Mouse (Mus musculus): Measurements from ENCODE around the gene Iqck.

Gene Iqck

DNA sequence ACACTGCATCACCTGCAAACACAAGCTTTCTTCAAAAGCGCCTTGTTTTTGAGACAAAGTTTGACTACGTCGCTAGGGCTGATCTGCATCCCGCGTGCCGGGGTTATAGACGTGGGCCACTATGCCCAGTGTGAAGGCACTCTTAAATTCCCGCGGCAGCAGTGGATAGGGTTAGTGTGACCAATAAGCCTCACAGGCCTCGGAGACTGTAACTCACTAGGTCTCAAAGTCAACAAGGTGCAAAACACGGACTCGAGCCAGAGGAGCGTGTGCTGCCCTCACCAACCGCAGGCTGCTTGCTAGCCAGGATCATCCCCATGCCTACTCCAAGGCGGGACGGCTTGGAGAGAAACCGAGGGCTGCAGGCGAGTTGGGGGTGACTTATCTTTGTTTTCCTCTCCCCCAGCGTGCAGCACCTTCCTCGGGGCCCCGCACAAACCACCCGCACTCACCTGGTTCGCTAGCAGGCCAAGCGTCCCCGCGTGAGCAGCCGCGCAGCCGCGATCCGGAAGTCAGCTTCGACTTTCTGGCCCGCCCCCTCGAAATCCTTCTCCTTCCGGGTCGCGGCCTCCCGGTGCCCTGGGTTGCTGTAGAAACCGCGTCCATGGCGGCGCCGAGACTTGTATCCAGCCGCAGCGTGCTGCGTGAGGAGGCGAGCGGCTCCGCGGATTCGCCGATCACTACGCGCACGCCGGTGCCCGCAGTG lies at the start of gene Iqck:
Gene Iqck (plus strand): TSS at position 582 of the 706 bp plus-strand sequence.
- peak; percentile 88 for DNase-seq (ENCODE audit: low read depth, low spot score)

DNA sequence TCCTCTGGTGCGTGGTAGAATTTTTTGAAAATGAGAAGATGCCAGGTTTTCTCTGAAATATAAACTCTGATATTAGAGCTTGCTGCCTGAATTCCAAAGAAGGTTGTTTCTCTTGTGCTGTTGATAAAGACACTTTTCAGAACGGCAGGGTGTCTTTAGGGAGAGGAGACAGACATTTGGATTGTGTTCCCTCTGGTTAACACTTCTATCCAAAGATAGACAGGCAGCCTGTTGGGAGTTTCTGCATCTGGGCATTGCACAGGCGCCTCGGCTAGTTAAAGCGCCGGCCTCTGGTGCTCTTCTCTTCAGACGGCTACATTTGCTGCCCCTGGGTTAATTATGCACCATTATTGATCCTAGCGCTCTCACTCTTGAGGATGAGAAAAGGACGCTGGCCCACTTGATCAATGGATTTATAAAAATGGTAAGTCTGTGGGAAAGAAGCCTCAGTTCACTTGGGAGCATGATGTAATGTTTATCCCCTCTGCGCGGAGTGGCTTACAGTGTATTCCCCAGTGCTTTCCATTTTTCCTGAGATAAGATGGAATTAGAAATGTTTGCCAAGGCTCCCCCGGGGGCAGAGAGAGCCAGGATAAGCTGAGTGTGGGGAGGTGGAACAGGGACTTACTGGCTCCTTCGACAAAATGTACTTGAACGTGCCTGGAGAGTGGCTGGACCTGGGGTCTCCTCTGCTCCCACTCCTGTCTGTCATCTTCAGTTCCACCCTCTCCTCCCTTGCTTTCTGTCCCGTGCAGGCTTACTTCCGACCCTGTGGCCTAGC lies 48.7 kb upstream of the Iqck start:
- no peak for DNase-seq (ENCODE audit: low read depth, low spot score)

DNA sequence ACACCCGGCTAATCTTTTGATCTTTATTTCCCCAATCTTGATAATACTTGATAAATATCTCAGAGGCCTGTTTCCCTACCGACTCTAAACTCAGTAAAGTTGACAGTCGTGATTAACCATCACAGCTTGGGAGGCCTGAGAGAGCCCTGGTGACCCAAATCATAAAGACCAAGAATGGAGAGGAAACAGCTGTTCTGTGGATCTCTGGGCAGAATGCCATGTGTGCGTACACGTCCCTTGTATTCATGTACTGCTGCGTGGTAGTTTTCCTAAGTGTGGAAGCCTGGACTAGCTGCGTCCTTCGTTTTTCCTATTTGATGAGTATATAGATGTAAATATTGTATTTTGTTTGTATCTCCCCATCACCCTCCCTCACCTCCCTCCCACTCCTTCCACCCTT lies 47.7 kb upstream of the Iqck start:
- DNase-seq (ENCODE audit: low read depth, low spot score) = no peak

DNA sequence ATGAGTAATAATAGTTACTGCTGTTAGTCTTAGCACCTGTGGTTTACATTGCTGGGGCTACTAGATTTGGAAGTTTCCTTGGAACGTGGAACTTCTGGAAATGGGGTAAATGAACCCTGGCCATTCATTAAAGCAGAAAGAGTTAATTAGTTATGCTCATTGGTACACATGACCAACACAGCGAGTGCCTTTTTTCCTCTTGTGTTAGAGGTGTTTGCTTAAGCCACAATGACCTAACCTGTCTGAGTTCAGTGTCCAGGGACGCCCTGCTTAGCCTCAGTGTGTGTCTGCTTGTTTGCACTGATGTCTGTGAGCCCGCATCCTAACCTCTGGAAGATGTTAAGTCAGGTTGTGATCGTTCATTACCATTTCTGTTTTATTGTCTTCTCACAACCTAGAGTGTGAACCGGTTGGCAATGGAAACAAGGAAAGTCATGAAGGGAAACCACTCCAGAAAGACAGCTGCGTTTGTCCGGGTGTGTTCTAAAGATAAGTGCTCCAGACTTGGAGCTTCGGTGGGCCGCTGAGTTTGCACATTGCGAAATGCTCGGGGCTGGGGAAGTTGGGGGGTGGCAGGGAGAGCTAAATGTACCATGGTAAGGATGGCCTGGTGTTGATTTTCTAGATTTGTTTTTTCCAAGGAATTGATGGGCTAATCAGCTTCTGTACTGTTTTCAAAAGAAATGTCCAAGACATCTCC lies 44.0 kb upstream of the Iqck start:
- no peak for DNase-seq (ENCODE audit: low read depth, low spot score)

DNA sequence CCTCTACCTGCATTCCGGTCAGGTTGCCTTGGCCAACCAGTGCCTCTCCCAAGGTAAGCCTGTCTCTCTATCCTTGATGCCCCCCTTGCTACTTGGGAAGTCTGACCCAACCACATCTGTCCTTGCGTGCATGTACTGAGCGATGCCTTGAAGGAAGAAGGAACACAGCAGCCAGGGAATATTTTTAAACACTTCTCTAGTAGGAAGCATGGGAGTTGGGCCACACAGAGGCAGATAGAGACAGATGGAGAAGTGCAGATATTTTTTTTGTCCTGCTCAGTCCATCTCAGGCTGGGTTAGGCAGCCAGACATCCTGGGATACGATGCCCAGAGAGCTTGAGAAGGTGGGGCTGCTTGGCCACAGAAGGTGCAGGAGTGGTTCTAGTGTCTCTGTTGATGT lies 42.0 kb upstream of the Iqck start:
- DNase-seq (ENCODE audit: low read depth, low spot score) = no peak

DNA sequence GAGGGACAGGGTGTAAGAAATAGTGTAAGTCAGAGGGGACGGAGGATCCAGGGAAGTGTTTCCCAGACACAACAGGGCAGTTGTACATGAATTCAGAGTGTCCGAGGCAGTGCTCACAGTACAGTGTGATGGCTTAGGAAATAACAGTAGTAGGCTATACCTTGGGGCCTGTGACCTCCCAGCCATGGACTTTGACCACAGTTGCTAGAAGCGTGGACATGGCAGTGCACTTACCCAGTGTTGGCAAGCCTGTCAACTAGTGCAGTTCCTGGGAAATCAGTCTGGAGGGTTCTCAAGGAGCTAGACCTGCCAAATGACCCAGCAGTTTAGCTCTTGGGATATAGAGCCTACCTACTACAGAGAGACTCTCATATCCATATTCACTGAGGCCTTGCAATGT lies 39.3 kb upstream of the Iqck start:
- DNase-seq (ENCODE audit: low read depth, low spot score) = no peak

DNA sequence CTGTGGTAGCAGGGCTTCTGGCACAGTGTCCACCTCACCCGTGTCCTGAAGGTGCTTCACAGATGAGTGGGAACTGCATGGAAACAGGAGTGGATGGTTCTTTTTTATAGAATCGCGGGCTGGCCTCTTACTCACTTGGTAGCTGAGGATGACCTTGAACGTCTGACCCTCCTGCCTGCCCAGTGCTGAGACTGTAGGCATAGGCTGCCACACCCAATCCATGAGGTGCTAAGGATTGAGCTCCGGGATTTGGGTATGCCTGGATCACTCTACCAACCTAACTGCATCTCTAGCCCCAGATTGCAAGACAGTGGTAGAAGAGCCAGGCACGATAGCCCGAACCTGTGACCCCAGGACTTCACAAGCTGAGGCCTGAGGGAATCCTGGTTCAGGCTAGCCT lies 37.8 kb upstream of the Iqck start:
- DNase-seq (ENCODE audit: low read depth, low spot score) = no peak

DNA sequence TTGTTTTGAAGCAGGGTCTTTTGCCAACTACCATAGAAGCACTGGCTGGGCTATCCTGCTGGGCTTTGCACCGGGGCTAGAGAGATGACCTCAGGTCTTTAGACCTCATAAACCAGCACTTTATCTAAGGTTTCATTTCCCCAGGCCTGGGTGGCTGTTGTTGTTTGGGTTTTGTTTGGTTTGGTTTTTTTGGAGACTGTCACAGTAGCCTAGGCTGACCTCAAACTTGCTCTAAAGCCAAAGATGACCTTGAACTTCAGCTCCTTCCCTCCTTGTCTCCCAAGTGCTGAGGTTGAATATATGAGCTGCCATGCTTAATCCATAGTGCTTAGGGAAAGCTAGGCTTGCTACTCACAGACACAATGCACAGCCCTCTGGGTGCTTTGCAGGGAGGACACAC lies 35.9 kb upstream of the Iqck start:
- no peak for DNase-seq (ENCODE audit: low read depth, low spot score)

DNA sequence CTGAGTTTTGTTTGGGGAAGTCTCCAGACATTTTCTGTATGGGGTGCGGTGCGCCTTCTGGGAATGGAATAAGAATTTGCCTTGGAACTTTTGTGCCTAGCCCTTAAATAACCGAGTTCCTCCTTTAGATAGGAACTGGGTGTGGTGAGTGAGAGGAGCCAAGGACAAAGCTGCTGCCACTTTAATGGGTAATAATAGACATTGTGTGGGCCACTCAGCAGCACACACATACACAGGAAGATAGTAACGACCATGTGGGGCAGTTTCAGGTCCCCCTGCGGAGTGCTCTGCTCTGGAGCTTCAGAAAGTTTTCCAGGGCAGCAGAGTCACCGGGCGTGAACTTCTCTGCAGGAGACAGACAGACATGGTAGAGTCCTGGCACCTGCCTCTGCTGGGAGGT lies 34.2 kb upstream of the Iqck start:
- no peak for DNase-seq (ENCODE audit: low read depth, low spot score)

DNA sequence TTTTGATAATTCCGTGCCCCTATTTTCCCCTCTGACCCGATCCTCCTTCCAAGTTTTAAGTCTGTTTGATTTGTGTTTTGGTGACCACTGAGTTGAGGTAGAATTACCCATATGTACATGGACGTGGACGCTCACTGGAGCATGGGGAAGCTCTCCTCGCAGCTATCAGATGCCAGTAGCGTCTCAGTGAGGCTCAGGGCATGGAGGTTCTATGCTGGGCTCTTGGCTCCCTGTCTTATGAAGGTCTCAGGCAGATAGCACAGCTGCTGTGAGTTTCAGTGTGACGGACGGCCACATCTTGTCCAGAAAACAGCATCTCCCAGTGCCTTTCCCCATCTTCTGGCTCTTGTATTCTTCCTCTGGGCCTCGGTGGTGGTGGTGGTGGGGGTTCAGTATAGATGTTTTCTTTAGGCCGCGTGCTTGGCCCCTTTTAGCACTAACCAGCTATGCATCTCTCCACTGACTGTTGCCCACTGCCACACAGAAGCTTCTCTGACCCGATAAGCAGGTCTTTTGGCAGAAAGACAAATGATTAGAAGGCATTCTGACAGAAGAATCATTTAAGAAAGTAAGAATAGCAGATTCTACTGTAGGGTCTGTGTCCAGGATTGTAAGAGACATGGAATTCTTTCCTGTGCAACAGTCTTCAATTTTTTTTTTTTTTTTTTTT lies 33.5 kb upstream of the Iqck start:
- DNase-seq (ENCODE audit: low read depth, low spot score) = no peak

DNA sequence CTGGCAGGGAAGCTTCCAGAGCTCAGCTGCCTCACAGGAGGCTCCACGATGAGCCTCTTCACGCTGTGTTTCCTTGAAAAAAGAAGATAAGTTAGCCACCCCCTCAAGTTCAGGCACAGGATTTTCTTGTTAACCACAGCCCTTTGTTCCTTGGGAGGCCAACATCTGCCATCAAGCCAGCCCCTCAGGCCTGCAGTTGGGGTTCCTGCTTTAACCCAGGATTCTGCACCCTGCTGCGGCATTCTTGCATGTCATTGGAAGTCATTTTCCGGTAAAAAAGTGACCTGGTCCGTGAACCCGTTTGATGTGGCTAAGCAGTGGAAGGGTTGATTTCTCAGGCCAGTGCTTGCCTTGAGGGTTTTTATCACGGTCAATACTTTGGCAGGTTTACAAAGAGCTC lies 31.1 kb upstream of the Iqck start:
- DNase-seq (ENCODE audit: low read depth, low spot score) = no peak

DNA sequence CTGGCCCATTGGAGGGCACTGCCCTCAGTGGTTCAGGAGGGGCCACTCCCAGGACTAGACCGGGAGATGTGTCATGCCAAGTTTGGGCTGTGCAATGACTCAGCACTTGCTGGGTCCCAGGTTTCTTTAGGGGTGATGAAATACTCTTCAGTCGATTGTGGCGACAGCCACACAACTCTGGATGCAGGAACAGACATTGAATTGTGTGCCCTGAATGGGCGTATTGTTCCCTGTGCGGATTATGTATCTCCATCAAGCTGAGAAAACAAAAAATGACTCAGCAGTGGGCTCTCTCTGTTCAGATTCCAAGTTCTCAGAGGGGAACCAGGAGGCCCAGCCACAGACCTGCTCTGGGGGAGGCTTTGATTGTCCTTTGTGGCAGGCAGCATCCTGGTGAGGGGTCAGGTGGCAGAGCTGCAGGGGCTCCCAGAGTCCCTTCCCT lies 27.6 kb upstream of the Iqck start:
- DNase-seq (ENCODE audit: low read depth, low spot score) = no peak

DNA sequence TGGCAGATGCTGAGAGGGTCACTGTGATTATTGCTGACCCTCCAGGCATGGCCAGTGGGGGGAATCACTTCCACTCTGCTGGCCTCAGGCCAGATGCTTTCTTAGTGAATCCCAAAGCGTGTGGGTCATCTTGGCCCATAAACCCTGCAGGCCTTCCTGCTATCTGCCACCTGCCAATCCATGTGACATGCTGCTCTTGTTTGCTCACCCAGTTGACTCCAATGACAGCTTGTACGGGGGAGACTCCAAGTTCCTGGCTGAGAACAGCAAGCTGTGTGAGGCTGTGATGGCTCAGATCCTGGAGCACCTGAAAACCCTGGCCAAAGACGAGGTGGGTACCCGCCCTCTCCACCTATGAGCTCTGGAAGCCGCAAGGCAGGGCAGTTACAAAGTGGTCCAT lies 17.7 kb upstream of the Iqck start:
- DNase-seq (ENCODE audit: low read depth, low spot score) = no peak

DNA sequence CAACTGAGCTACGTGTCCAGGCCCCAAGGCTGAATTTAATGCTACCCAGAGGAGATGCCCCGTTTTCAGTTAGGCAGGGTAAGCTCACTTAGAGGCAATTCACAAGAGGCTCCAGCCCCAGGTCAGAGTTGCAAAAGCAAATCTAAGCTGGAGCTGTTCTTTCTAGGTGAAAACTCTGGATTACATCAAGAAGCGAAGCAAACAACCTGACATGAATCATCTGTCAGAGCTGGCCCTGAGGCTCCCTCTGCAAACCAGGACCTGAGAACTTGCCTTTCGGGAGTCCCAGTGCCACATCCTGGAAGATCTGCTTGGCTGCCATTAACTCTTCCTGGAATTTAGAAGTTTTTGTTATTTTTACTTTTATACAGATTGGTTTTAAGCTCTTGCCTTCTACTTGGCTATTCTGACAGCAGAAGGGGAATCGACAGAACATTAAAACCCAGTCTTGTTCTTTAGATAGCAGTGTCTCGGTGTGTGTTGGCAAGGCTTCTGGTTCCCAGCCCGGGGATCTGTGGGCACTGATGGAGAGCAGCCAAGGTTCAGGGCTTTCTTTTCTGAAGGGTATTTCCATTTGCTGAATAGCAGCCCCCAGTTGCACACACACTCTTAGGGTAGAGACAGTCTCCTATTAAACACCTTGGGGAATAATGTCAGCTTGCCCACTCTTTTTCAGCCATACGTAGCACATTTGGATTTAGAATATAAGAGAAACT lies 14.4 kb upstream of the Iqck start:
- no peak for DNase-seq (ENCODE audit: low read depth, low spot score)

DNA sequence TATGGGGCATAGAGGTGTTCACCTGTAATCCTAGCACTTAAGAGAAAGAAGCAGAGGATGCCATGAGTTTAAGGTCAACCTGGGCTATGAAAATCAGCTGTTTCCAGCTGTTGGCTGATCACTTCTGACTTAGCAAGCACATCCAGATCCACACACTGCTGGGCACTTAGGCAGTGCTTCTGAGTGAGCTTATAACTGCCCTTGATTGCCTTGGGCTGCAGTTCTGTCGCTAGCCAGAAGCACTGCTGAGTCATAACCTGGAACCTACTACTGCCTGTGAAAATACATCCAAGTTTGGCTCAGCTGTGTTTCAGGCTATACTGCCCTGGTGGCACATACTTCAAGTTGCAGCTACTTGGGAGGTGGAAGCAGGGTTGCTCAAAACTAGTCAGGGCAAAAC lies 13.8 kb upstream of the Iqck start:
- DNase-seq (ENCODE audit: low read depth, low spot score) = no peak

DNA sequence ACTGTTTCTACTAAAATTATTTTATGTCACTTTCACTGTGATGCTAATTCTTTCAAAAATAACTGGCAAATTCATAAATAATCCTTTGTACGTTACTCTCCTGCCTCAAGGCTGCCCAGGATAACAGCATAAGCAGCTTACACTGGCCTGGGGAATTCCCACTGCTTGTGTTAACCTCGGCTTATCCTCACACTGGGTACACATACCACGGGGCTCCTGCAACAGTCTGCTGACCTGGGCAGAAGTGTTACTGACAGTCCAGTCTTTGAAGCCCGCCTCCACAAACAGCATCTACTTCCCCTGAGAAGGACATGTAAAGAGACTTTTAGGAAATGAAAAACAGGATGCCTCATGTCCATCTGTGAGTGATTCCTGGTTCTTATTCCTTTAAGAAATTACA lies 12.6 kb upstream of the Iqck start:
- DNase-seq (ENCODE audit: low read depth, low spot score) = peak; percentile 23

DNA sequence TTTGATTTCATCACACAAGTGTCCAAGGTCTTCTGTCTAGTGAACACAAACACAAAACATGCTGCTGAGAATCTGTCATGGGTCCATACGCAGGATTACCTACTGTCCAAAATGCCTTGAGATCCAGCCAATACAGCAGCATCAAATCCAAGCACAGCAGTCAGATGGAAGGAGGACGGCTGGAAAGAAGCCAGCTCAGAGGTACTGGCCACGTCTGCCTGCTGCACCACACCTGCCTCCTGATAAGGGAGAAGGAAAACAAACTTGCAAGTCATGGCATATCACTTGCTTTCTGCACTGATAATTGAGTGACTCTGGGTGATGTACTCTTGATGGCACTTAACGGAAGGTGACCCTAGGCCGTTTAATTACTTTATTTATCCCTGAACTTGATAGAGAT lies 10.4 kb upstream of the Iqck start:
- DNase-seq (ENCODE audit: low read depth, low spot score) = no peak

DNA sequence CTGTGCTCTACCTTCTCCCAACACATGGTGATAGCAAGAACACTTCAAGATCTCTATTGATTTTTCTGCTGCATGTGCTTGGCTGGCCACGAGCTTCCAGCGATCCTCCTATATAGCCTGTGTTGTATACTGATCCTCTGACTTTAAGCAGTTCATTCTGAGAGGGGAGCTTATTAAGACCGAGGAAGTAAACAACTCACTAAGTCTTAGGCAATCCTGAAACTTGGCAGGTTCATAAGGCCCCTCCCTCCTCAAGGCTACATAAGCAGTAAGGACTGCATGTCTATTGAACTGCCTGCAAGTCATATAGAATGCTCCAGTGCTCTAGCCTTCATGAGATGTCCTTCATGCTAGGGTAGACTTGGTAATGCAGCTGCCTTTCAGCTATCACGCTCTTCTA lies 9.2 kb upstream of the Iqck start:
- no peak for DNase-seq (ENCODE audit: low read depth, low spot score)

DNA sequence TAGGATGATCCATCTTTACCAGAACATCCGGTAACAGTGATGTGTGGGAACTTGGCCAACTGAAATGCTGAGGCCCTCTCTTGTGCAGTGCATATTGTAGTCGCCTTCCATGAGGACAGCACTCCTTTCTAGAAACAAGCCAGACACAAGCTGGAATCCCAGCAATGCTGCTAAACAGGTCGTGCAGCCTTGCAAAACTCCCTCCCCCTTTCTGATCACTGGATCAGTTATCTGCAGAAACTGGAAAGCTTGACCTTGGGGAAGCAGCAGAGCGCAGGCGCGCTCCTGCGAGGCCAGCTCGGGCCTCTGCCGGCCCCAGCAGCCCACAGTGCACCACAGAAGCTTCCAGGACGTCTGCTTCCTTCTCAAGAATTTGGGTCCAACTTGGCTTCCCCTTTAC lies 6.8 kb upstream of the Iqck start:
- DNase-seq (ENCODE audit: low read depth, low spot score) = no peak

DNA sequence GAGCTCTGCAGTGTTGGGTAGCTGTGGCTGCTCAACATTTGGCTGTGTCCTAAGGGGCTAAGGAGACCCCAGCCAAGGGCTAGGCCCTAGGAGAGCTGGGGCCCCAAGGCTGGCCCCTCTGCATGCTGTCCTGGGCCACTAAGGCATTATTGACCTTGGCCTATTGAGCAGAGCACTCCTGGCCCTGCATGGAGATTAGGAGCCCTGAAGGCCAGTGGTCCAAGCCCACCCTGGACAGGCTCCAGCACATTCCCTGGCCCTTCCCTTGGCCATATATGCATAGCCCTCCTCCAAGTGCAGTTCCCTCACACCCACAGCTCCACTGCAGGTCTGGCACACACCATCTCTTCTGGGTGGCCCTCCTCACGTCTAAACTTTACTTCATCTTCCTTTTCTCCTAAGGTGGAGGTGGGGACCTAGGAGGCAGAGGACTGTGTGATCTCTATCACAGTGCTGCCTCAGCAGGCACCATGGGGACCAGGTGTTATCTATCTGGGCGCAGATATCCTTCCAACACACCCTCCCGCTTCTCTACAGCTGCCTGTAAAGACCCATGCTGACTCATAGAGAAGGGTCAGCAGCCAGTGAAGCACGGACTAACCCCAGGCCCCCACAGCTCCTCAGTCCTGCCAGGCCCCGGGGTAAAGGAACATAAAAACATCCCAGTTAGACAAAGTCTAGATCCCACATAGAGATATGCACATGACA lies 5.9 kb upstream of the Iqck start:
- no peak for DNase-seq (ENCODE audit: low read depth, low spot score)
